Mouse (Mus musculus): ENCODE measurements around the gene Ptpa. TPM values are rescaled to one million over a fixed set of nuclear protein-coding genes. Genes with fewer than 3 reads are reported as not detected.

The Ptpa gene
- polyA plus RNA-seq, 1 experiment from 2014 or later, result 86.7 TPM

- no peak for DNase-seq
- Histone ChIP-seq H3K4me3 (replicated peaks; ENCODE audit: low read depth, low read length) (no peak overlapping the region), H3K36me3 (ENCODE audit: control insufficient read depth, insufficient read depth, low read length) (peaks cover 57% of the 10 kb centered on the region), H3K27me3 (ENCODE audit: control insufficient read depth, insufficient read depth, low read length) (no peaks in the 10 kb centered on the region), H3K4me1 (ENCODE audit: control insufficient read depth, insufficient read depth, low read length) (peaks cover 30% of the 10 kb centered on the region), H3K4me2 (ENCODE audit: low read length) (no peak overlapping the region), H3K9ac (replicated peaks; ENCODE audit: low read length) (no peak overlapping the region), H3K27ac (replicated peaks; ENCODE audit: low read depth, low read length) (0 out of 2 replicates have a peak overlapping the region, but pooled peaks have one; percentile 87), H3K9me3 (ENCODE audit: control insufficient read depth, low read length) (no peaks in the 10 kb centered on the region)
- no peak for ATAC-seq (ENCODE audit: low FRiP score, low TSS enrichment)
- WGBS, result 96% methylated on average over 6 of the region's 6 CpGs
Observed at GRCm38 (mm10) chr2:30439631-30440030, 23.8 kb downstream of the Ptpa start.

GRCm38 (mm10) chr2:30440211-30440700 is 24.4 kb downstream of the Ptpa start:
- DNase-seq, result no peak
- Histone ChIP-seq H3K36me3 (ENCODE audit: control insufficient read depth, insufficient read depth, low read length) (peaks cover 58% of the 10 kb centered on the region), H3K4me1 (ENCODE audit: control insufficient read depth, insufficient read depth, low read length) (peaks cover 30% of the 10 kb centered on the region), H3K9me3 (ENCODE audit: control insufficient read depth, low read length) (no peaks in the 10 kb centered on the region), H3K9ac (replicated peaks; ENCODE audit: low read length) (0 out of 2 replicates have a peak overlapping the region, but pooled peaks have one; percentile 7), H3K4me3 (replicated peaks; ENCODE audit: low read depth, low read length) (no peak overlapping the region), H3K27ac (replicated peaks; ENCODE audit: low read depth, low read length) (peak overlapping the region; percentile 87), H3K4me2 (ENCODE audit: low read length) (no peak overlapping the region), H3K27me3 (ENCODE audit: control insufficient read depth, insufficient read depth, low read length) (no peaks in the 10 kb centered on the region)
- ATAC-seq (ENCODE audit: low FRiP score, low TSS enrichment), result no peak
- 68% methylated on average over 3 of the region's 3 CpGs for WGBS

GRCm38 (mm10) chr2:30440701-30441517 is 25.1 kb downstream of the Ptpa start:
- peak; percentile 94 for DNase-seq
- WGBS, result 18% methylated on average over 12 of the region's 12 CpGs
- H3K4me1 ChIP-seq (ENCODE audit: control insufficient read depth, insufficient read depth, low read length), result peaks cover 30% of the 10 kb centered on the region
- no peak overlapping the region for H3K4me3 ChIP-seq (replicated peaks; ENCODE audit: low read depth, low read length)
- H3K9me3 ChIP-seq (ENCODE audit: control insufficient read depth, low read length), result no peaks in the 10 kb centered on the region
- ATAC-seq (ENCODE audit: low FRiP score, low TSS enrichment), result peak; percentile 53; the same call in 1 of the 2 replicates
- peaks cover 61% of the 10 kb centered on the region for H3K36me3 ChIP-seq (ENCODE audit: control insufficient read depth, insufficient read depth, low read length)
- H3K27ac ChIP-seq (replicated peaks; ENCODE audit: low read depth, low read length), result peak overlapping the region; percentile 87
- no peaks in the 10 kb centered on the region for H3K27me3 ChIP-seq (ENCODE audit: control insufficient read depth, insufficient read depth, low read length)
- 0 out of 2 replicates have a peak overlapping the region, but pooled peaks have one; percentile 7 for H3K9ac ChIP-seq (replicated peaks; ENCODE audit: low read length)
- peak overlapping the region; percentile 33 for H3K4me2 ChIP-seq (ENCODE audit: low read length)

- H3K4me1 ChIP-seq (ENCODE audit: control insufficient read depth, insufficient read depth, low read length), result peaks cover 30% of the 10 kb centered on the region
- no peak overlapping the region for H3K4me3 ChIP-seq (replicated peaks; ENCODE audit: low read depth, low read length)
- WGBS, result 6% methylated on average over 15 of the region's 15 CpGs
- no peaks in the 10 kb centered on the region for H3K27me3 ChIP-seq (ENCODE audit: control insufficient read depth, insufficient read depth, low read length)
- peaks cover 66% of the 10 kb centered on the region for H3K36me3 ChIP-seq (ENCODE audit: control insufficient read depth, insufficient read depth, low read length)
- H3K9ac ChIP-seq (replicated peaks; ENCODE audit: low read length), result peak overlapping the region; percentile 27
- DNase-seq, result peak; percentile 95
- H3K9me3 ChIP-seq (ENCODE audit: control insufficient read depth, low read length), result no peaks in the 10 kb centered on the region
- H3K4me2 ChIP-seq (ENCODE audit: low read length), result peak overlapping the region; percentile 33
- ATAC-seq (ENCODE audit: low FRiP score, low TSS enrichment), result peak; percentile 65
- peak overlapping the region; percentile 87 for H3K27ac ChIP-seq (replicated peaks; ENCODE audit: low read depth, low read length)
Observed at GRCm38 (mm10) chr2:30441518-30442497, 26.0 kb downstream of the Ptpa start.

GRCm38 (mm10) chr2:30442498-30442890 is 26.7 kb downstream of the Ptpa start:
- ATAC-seq (ENCODE audit: low FRiP score, low TSS enrichment), result no peak
- Histone ChIP-seq H3K9ac (replicated peaks; ENCODE audit: low read length) (peak overlapping the region; percentile 27), H3K36me3 (ENCODE audit: control insufficient read depth, insufficient read depth, low read length) (peaks cover 63% of the 10 kb centered on the region), H3K27me3 (ENCODE audit: control insufficient read depth, insufficient read depth, low read length) (no peaks in the 10 kb centered on the region), H3K4me2 (ENCODE audit: low read length) (peak overlapping the region; percentile 33), H3K4me1 (ENCODE audit: control insufficient read depth, insufficient read depth, low read length) (peaks cover 30% of the 10 kb centered on the region), H3K4me3 (replicated peaks; ENCODE audit: low read depth, low read length) (no peak overlapping the region), H3K9me3 (ENCODE audit: control insufficient read depth, low read length) (no peaks in the 10 kb centered on the region), H3K27ac (replicated peaks; ENCODE audit: low read depth, low read length) (peak overlapping the region; percentile 87)
- 61% methylated on average over 5 of the region's 5 CpGs for WGBS
- DNase-seq, result no peak

GRCm38 (mm10) chr2:30443281-30443680 is 27.4 kb downstream of the Ptpa start:
- H3K4me3 ChIP-seq (replicated peaks; ENCODE audit: low read depth, low read length), result no peak overlapping the region
- no peaks in the 10 kb centered on the region for H3K9me3 ChIP-seq (ENCODE audit: control insufficient read depth, low read length)
- H3K27me3 ChIP-seq (ENCODE audit: control insufficient read depth, insufficient read depth, low read length), result no peaks in the 10 kb centered on the region
- peaks cover 30% of the 10 kb centered on the region for H3K4me1 ChIP-seq (ENCODE audit: control insufficient read depth, insufficient read depth, low read length)
- no peak overlapping the region for H3K4me2 ChIP-seq (ENCODE audit: low read length)
- no peak for DNase-seq
- peaks cover 58% of the 10 kb centered on the region for H3K36me3 ChIP-seq (ENCODE audit: control insufficient read depth, insufficient read depth, low read length)
- peak overlapping the region; percentile 27; the same call in 1 of the 2 replicates for H3K9ac ChIP-seq (replicated peaks; ENCODE audit: low read length)
- WGBS, result 64% methylated on average over 4 of the region's 4 CpGs
- H3K27ac ChIP-seq (replicated peaks; ENCODE audit: low read depth, low read length), result peak overlapping the region; percentile 87
- no peak for ATAC-seq (ENCODE audit: low FRiP score, low TSS enrichment)

- Histone ChIP-seq H3K4me1 (ENCODE audit: control insufficient read depth, insufficient read depth, low read length) (peaks cover 30% of the 10 kb centered on the region), H3K27ac (replicated peaks; ENCODE audit: low read depth, low read length) (no peak overlapping the region), H3K9ac (replicated peaks; ENCODE audit: low read length) (no peak overlapping the region), H3K27me3 (ENCODE audit: control insufficient read depth, insufficient read depth, low read length) (no peaks in the 10 kb centered on the region), H3K4me2 (ENCODE audit: low read length) (no peak overlapping the region), H3K36me3 (ENCODE audit: control insufficient read depth, insufficient read depth, low read length) (peaks cover 54% of the 10 kb centered on the region), H3K9me3 (ENCODE audit: control insufficient read depth, low read length) (no peaks in the 10 kb centered on the region), H3K4me3 (replicated peaks; ENCODE audit: low read depth, low read length) (no peak overlapping the region)
- DNase-seq (no peak), ATAC-seq (ENCODE audit: low FRiP score, low TSS enrichment) (no peak)
- WGBS, result 77% methylated on average over 5 of the region's 5 CpGs
Observed at GRCm38 (mm10) chr2:30444006-30444405, 28.2 kb downstream of the Ptpa start.

- Histone ChIP-seq H3K27me3 (ENCODE audit: control insufficient read depth, insufficient read depth, low read length) (no peaks in the 10 kb centered on the region), H3K36me3 (ENCODE audit: control insufficient read depth, insufficient read depth, low read length) (peaks cover 50% of the 10 kb centered on the region), H3K4me1 (ENCODE audit: control insufficient read depth, insufficient read depth, low read length) (peaks cover 30% of the 10 kb centered on the region), H3K27ac (replicated peaks; ENCODE audit: low read depth, low read length) (no peak overlapping the region), H3K4me3 (replicated peaks; ENCODE audit: low read depth, low read length) (no peak overlapping the region), H3K9ac (replicated peaks; ENCODE audit: low read length) (no peak overlapping the region), H3K9me3 (ENCODE audit: control insufficient read depth, low read length) (no peaks in the 10 kb centered on the region), H3K4me2 (ENCODE audit: low read length) (no peak overlapping the region)
- no peak for DNase-seq
- ATAC-seq (ENCODE audit: low FRiP score, low TSS enrichment), result no peak
Observed at GRCm38 (mm10) chr2:30444450-30444849, 28.6 kb downstream of the Ptpa start.

All from midbrain, embryonic 14.5 days (tissue).